ENCODE assay signal across 13 mouse cellular contexts in genomic region chr8:120441637-120442036, GRCm38 (mm10).
A peak's percentile ranks its signal among the peaks of the same experiment; 100 is the strongest.
DNase-seq lines count a peak whose midpoint lies in the region; ATAC-seq and TF ChIP-seq lines count a peak whose summit lies in the region.
"Had no signal": no experiment of that assay in that cellular context is flagged by ENCODE, and none has a peak within 500 bp of the region (broad histone marks: within the 10 kb centered on the region; RNA-seq: fewer than 3 reads in every experiment).

No protein-coding gene starts in this region.

- peaks cover 13% of the 10 kb centered on the region for H3K27me3 ChIP-seq in heart, embryonic 11.5 days (ENCODE audit: control insufficient read depth, insufficient read depth, low read length)
- peaks cover 4% of the 10 kb centered on the region for H3K27me3 ChIP-seq in megakaryocyte, embryonic 14.5 days (replicated peaks)
- H3K27me3 ChIP-seq in small intestine, adult 2 months (ENCODE audit: control insufficient read depth, insufficient read depth, low read length), result no peaks in the 10 kb centered on the region

- H3K9ac ChIP-seq in heart, embryonic 11.5 days (ENCODE audit: low read depth, low read length), result 0 out of 2 replicates have a peak overlapping the region, but pooled peaks have one; percentile 5
- H3K9ac ChIP-seq: forebrain, embryonic 12.5 days had no signal

- no peaks in the 10 kb centered on the region for H3K36me3 ChIP-seq in heart, embryonic 11.5 days (ENCODE audit: control insufficient read depth, insufficient read depth, low read length)
- no peaks in the 10 kb centered on the region for H3K36me3 ChIP-seq in megakaryocyte, embryonic 14.5 days (replicated peaks; ENCODE audit: low read length)
- no peaks in the 10 kb centered on the region for H3K36me3 ChIP-seq in small intestine, adult 2 months (ENCODE audit: control insufficient read depth, insufficient read depth, low read length)
- H3K36me3 ChIP-seq: embryonic facial prominence, embryonic 10.5 days; forebrain, embryonic 12.5 days had no signal

- no peaks in the 10 kb centered on the region for H3K9me3 ChIP-seq in heart, embryonic 11.5 days (replicated peaks; ENCODE audit: control insufficient read depth, low read length)
- no peaks in the 10 kb centered on the region for H3K9me3 ChIP-seq in megakaryocyte, embryonic 14.5 days
- H3K9me3 ChIP-seq: embryonic facial prominence, embryonic 10.5 days; forebrain, embryonic 12.5 days had no signal

- no peak for ATAC-seq in heart, embryonic 11.5 days (replicated peaks; ENCODE audit: insufficient number of reproducible peaks, low FRiP score, low TSS enrichment)
- no peak for ATAC-seq in megakaryocyte, adult 5-6 weeks (ENCODE audit: poor library complexity, severe bottlenecking)

- H3K4me3 ChIP-seq in heart, embryonic 11.5 days (ENCODE audit: low read depth, low read length), result no peak overlapping the region
- H3K4me3 ChIP-seq in megakaryocyte, embryonic 14.5 days (replicated peaks), result peak overlapping the region; percentile 16
- no peak overlapping the region for H3K4me3 ChIP-seq in small intestine, adult 2 months (ENCODE audit: low read depth, low read length)
- H3K4me3 ChIP-seq: embryonic facial prominence, embryonic 10.5 days; forebrain, embryonic 12.5 days had no signal

- no peak overlapping the region for H3K27ac ChIP-seq in heart, embryonic 11.5 days (ENCODE audit: low read depth, low read length)
- peak overlapping the region; percentile 84 for H3K27ac ChIP-seq in small intestine, adult 2 months (ENCODE audit: insufficient read depth, low read depth, low read length)

- no peak for TF ChIP-seq CTCF in small intestine, adult 2 months (IDR thresholded peaks at IDR 0.05; ENCODE audit: extremely low read depth, insufficient read length, insufficient replicate concordance, low read depth, low read length)

- no peak overlapping the region for H3K4me2 ChIP-seq in heart, embryonic 11.5 days
- H3K4me2 ChIP-seq: forebrain, embryonic 12.5 days had no signal

- no peak for DNase-seq in heart, postnatal 4 days
- DNase-seq in kidney, postnatal 36 days, result peak; percentile 80 to 82
- DNase-seq in thymus, postnatal 4 days, result no peak
- no peak for DNase-seq in layer of hippocampus, postnatal 10 days (ENCODE audit: low spot score in 2 of 2)
- DNase-seq: adrenal gland, postnatal 14 days; cerebellum, adult 11-12 months; retina, postnatal 1 day had no signal

- peaks cover 23% of the 10 kb centered on the region for H3K4me1 ChIP-seq in heart, embryonic 11.5 days (ENCODE audit: control insufficient read depth, insufficient read depth, low read length)
- H3K4me1 ChIP-seq in megakaryocyte, embryonic 14.5 days, result peaks cover 91% of the 10 kb centered on the region
- H3K4me1 ChIP-seq in small intestine, adult 2 months (ENCODE audit: control insufficient read depth, insufficient read depth, insufficient read length, low read length), result peaks cover 55% of the 10 kb centered on the region

- 64% methylated on average over 6 of the region's 6 CpGs for WGBS in heart, embryonic 11.5 days (ENCODE audit: insufficient replicate concordance)
- 22% methylated on average over 6 of the region's 6 CpGs for WGBS in small intestine, adult 2 months

- no peak for TF ChIP-seq POLR2A in small intestine, adult 2 months (IDR thresholded peaks at IDR 0.05; ENCODE audit: low read depth, low read length)

Comparison
In these comparisons a context has a peak if more than half of its experiments do, and no peak if none do; other contexts are left out.
1. DNase-seq: peak in kidney, postnatal 36 days (2 of 2); none in heart, postnatal 4 days (single experiment), thymus, postnatal 4 days (single experiment) and layer of hippocampus, postnatal 10 days (0 of 2).